Mouse (Mus musculus) cortical plate, adult 2 months (tissue): ENCODE data around the gene Sugct. TPM values are rescaled to one million over a fixed set of nuclear protein-coding genes. Genes with fewer than 3 reads are reported as not detected.
A peak's percentile ranks its signal among the peaks of the same experiment; 100 is the strongest.
"Not testable (repeated sequence)": the region's sequence is repeated elsewhere in the genome, so short reads cannot be mapped to it uniquely, and the experiment has no call there.

Experiments used
- H3K27ac ChIP-seq: fragments of 200-500 bp; 2 replicates; pipeline ENCODE4 v1.5.1; 2012; ENCODE audit warnings: low read length, control low read depth, inconsistent platforms; ENCODE audit not compliant: insufficient read depth
- H3K4me1 ChIP-seq: fragments of 200-500 bp; 2 replicates; pipeline ENCODE4 v1.6.1; 2011; ENCODE audit warnings: low read length; ENCODE audit not compliant: control insufficient read depth, insufficient read depth
- H3K4me3 ChIP-seq: fragments of 200-500 bp; 2 replicates; pipeline ENCODE4 v1.5.1; 2011; ENCODE audit warnings: mild to moderate bottlenecking, low read length, control low read depth; ENCODE audit not compliant: insufficient read depth
- CTCF ChIP-seq: fragments of 200-500 bp; IDR thresholded peaks from 2 replicates; pipeline ENCODE4 v1.5.1; 2011; ENCODE audit warnings: mild to moderate bottlenecking, control low read depth, low read length; ENCODE audit not compliant: insufficient read depth; ENCODE audit errors: extremely low read depth
- POLR2A ChIP-seq: fragments of 200-500 bp; IDR thresholded peaks from 2 replicates; pipeline ENCODE4 v1.6.1; 2011; ENCODE audit warnings: mild to moderate bottlenecking, low read length, control low read depth; ENCODE audit not compliant: insufficient read depth; ENCODE audit errors: extremely low read depth
- polyA plus RNA-seq: library from polyadenylated mRNA; depleted of rRNA; stranded (reverse); fragments of >200 nt; gene quantifications from 2 replicates; pipeline ENCODE4 v1.2.3, GENCODE M21; 2012

Gene Sugct
- polyA plus RNA-seq, 1 experiment: 4.3 TPM

GRCm38 (mm10) chr13:17511184-17511778, 184.1 kb downstream of the Sugct start:
- no peak overlapping the region for H3K4me3 ChIP-seq
- no peaks in the 10 kb centered on the region for H3K4me1 ChIP-seq
- H3K27ac ChIP-seq: no peak overlapping the region
- TF ChIP-seq POLR2A: no peak
- TF ChIP-seq CTCF: no peak

- H3K4me1 ChIP-seq: no peaks in the 10 kb centered on the region
- H3K27ac ChIP-seq: no peak overlapping the region
- no peak for TF ChIP-seq CTCF
- TF ChIP-seq POLR2A: no peak
- no peak overlapping the region for H3K4me3 ChIP-seq
Measured at GRCm38 (mm10) chr13:17494936-17495335, 200.4 kb downstream of the Sugct start.

- Histone ChIP-seq H3K27ac (no peak overlapping the region), H3K4me1 (no peaks in the 10 kb centered on the region), H3K4me3 (no peak overlapping the region)
- TF ChIP-seq CTCF (no peak), POLR2A (no peak)
Measured at GRCm38 (mm10) chr13:17494056-17494574, 201.2 kb downstream of the Sugct start.

- not testable (repeated sequence) for H3K27ac ChIP-seq, H3K4me3 ChIP-seq, H3K4me1 ChIP-seq
Measured at GRCm38 (mm10) chr13:17457981-17458380, 237.4 kb downstream of the Sugct start.

- Histone ChIP-seq H3K27ac (no peak overlapping the region), H3K4me1 (no peaks in the 10 kb centered on the region), H3K4me3 (no peak overlapping the region)
- peak; percentile 30; the same call in 1 of the 2 replicates for TF ChIP-seq CTCF
- TF ChIP-seq POLR2A: no peak
Measured at GRCm38 (mm10) chr13:17432139-17432916, 263.0 kb downstream of the Sugct start.

GRCm38 (mm10) chr13:17421875-17422274, 273.5 kb downstream of the Sugct start:
- no peak for TF ChIP-seq CTCF
- no peak for TF ChIP-seq POLR2A

GRCm38 (mm10) chr13:17420557-17420956, 274.8 kb downstream of the Sugct start:
- TF ChIP-seq CTCF: no peak
- TF ChIP-seq POLR2A: no peak

More at GRCm38 (mm10) chr13:17421875-17422274, 273.5 kb downstream of the Sugct start:
- Histone ChIP-seq H3K4me3 (no peak overlapping the region), H3K4me1 (no peaks in the 10 kb centered on the region), H3K27ac (no peak overlapping the region)

GRCm38 (mm10) chr13:17342836-17343235, 352.5 kb downstream of the Sugct start:
- H3K27ac ChIP-seq: no peak overlapping the region
- H3K4me3 ChIP-seq: no peak overlapping the region
- TF ChIP-seq CTCF (no peak), POLR2A (no peak)
- H3K4me1 ChIP-seq: no peaks in the 10 kb centered on the region

More at GRCm38 (mm10) chr13:17420557-17420956, 274.8 kb downstream of the Sugct start:
- no peaks in the 10 kb centered on the region for H3K4me1 ChIP-seq
- H3K4me3 ChIP-seq: no peak overlapping the region
- no peak overlapping the region for H3K27ac ChIP-seq

GRCm38 (mm10) chr13:17335885-17336540, 359.3 kb downstream of the Sugct start:
- TF ChIP-seq POLR2A (no peak), CTCF (no peak)
- no peak overlapping the region for H3K4me3 ChIP-seq
- H3K4me1 ChIP-seq: no peaks in the 10 kb centered on the region
- H3K27ac ChIP-seq: no peak overlapping the region

GRCm38 (mm10) chr13:17326863-17327262, 368.5 kb downstream of the Sugct start:
- H3K27ac ChIP-seq: no peak overlapping the region
- no peak for TF ChIP-seq CTCF
- TF ChIP-seq POLR2A: no peak
- H3K4me3 ChIP-seq: no peak overlapping the region
- no peaks in the 10 kb centered on the region for H3K4me1 ChIP-seq
